Mouse (Mus musculus): ENCODE data around the gene Klc1. TPM values are rescaled to one million over a fixed set of nuclear protein-coding genes. Genes with fewer than 3 reads are reported as not detected.

The Klc1 gene
- polyA plus RNA-seq, 1 experiment from 2014 or later = 9.6 TPM

DNA sequence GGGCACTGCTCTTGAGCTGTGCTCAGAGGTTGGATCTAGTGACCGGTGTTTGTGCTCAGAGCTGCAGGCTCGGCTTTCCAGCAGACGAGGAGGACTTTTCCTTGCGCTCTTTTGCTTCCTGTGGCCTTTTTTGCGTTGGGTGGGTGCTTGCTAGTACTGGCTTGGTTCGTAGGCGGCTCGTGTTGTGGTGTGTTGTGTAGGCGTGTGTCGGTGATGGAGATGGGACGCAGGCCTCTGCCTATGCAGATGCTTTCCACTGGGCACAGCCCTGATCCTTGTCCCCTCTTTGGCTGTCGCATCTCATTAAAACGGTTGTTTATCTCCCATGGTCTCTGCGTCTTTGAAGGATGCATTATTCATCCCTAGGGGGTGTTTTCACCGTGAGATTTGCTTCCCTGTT, 16.2 kb downstream of the Klc1 start:
- 82% methylated on average over 15 of the region's 15 CpGs for WGBS (ENCODE audit: insufficient replicate concordance)
- TF ChIP-seq EP300 (IDR thresholded peaks at IDR 0.05; ENCODE audit: low read depth) (no peak), CTCF (IDR thresholded peaks at IDR 0.05; ENCODE audit: low read depth) (no peak)
- H3K27me3 ChIP-seq (ENCODE audit: insufficient read depth, low read length) = no peaks in the 10 kb centered on the region
- no peak overlapping the region for H3K4me2 ChIP-seq (ENCODE audit: low read depth, low read length)
- H3K27ac ChIP-seq (ENCODE audit: low read depth) = no peak overlapping the region
- no peaks in the 10 kb centered on the region for H3K4me1 ChIP-seq (ENCODE audit: insufficient read depth)
- H3K9ac ChIP-seq (replicated peaks) = no peak overlapping the region
- peaks cover 53% of the 10 kb centered on the region for H3K36me3 ChIP-seq (replicated peaks; ENCODE audit: insufficient read depth, low read length)
- no peak for ATAC-seq
- no peaks in the 10 kb centered on the region for H3K9me3 ChIP-seq (ENCODE audit: low read length)
- no peak for DNase-seq
- no peak overlapping the region for H3K4me3 ChIP-seq (ENCODE audit: low read depth, low read length)

- no peaks in the 10 kb centered on the region for H3K9me3 ChIP-seq (ENCODE audit: low read length)
- no peaks in the 10 kb centered on the region for H3K4me1 ChIP-seq (ENCODE audit: insufficient read depth)
- no peak overlapping the region for H3K4me3 ChIP-seq (ENCODE audit: low read depth, low read length)
- no peak for TF ChIP-seq CTCF (IDR thresholded peaks at IDR 0.05; ENCODE audit: low read depth)
- no peak for TF ChIP-seq EP300 (IDR thresholded peaks at IDR 0.05; ENCODE audit: low read depth)
- no peak for DNase-seq
- no peak overlapping the region for H3K4me2 ChIP-seq (ENCODE audit: low read depth, low read length)
- H3K27me3 ChIP-seq (ENCODE audit: insufficient read depth, low read length) = no peaks in the 10 kb centered on the region
- no peak overlapping the region for H3K9ac ChIP-seq (replicated peaks)
- H3K27ac ChIP-seq (ENCODE audit: low read depth) = no peak overlapping the region
- 71% methylated on average over 13 of the region's 13 CpGs for WGBS (ENCODE audit: insufficient replicate concordance)
- ATAC-seq = no peak
- peaks cover 70% of the 10 kb centered on the region for H3K36me3 ChIP-seq (replicated peaks; ENCODE audit: insufficient read depth, low read length)
Observed at GRCm38 (mm10) chr12:111777919-111778318, 19.3 kb downstream of the Klc1 start.

- Histone ChIP-seq H3K27ac (ENCODE audit: low read depth) (no peak overlapping the region), H3K4me3 (ENCODE audit: low read depth, low read length) (no peak overlapping the region), H3K9me3 (ENCODE audit: low read length) (no peaks in the 10 kb centered on the region), H3K27me3 (ENCODE audit: insufficient read depth, low read length) (no peaks in the 10 kb centered on the region), H3K9ac (replicated peaks) (no peak overlapping the region), H3K4me2 (ENCODE audit: low read depth, low read length) (no peak overlapping the region), H3K4me1 (ENCODE audit: insufficient read depth) (no peaks in the 10 kb centered on the region), H3K36me3 (replicated peaks; ENCODE audit: insufficient read depth, low read length) (peaks cover 60% of the 10 kb centered on the region)
- no peak for ATAC-seq
- 88% methylated on average over 1 of the region's 1 CpGs for WGBS (ENCODE audit: insufficient replicate concordance)
- DNase-seq = no peak
- TF ChIP-seq CTCF (IDR thresholded peaks at IDR 0.05; ENCODE audit: low read depth) (peak; percentile 44), EP300 (IDR thresholded peaks at IDR 0.05; ENCODE audit: low read depth) (no peak)
Observed at GRCm38 (mm10) chr12:111779544-111779943, 20.9 kb downstream of the Klc1 start.

GRCm38 (mm10) chr12:111785174-111785573, 26.5 kb downstream of the Klc1 start:
- Histone ChIP-seq H3K36me3 (replicated peaks; ENCODE audit: insufficient read depth, low read length) (peaks cover 63% of the 10 kb centered on the region), H3K4me1 (ENCODE audit: insufficient read depth) (peaks cover 4% of the 10 kb centered on the region), H3K27me3 (ENCODE audit: insufficient read depth, low read length) (no peaks in the 10 kb centered on the region), H3K9me3 (ENCODE audit: low read length) (no peaks in the 10 kb centered on the region), H3K4me3 (ENCODE audit: low read depth, low read length) (no peak overlapping the region), H3K9ac (replicated peaks) (no peak overlapping the region), H3K27ac (ENCODE audit: low read depth) (no peak overlapping the region), H3K4me2 (ENCODE audit: low read depth, low read length) (no peak overlapping the region)
- WGBS (ENCODE audit: insufficient replicate concordance) = 72% methylated on average over 14 of the region's 15 CpGs
- no peak for DNase-seq
- no peak for ATAC-seq
- no peak for TF ChIP-seq CTCF (IDR thresholded peaks at IDR 0.05; ENCODE audit: low read depth)

DNA sequence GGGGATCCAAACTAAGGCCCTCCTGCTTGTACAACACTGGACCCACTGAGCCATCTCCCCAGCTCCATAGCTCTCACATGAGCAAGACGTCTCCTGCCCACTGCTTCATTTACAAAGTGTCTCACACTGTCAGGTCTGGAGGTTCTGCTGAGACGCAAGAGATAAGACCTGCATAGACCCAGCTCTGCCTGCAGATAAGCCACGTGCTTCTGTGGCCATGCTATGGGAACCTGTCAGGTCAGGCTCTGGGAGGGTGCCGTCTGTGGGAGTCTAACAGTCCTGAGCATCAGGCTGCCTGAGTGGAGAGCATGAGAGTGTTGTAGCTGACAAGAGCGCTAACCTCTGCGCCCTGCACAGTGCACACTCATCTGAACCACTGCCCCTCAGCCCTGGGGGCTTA, 28.4 kb downstream of the Klc1 start:
- peaks cover 59% of the 10 kb centered on the region for H3K36me3 ChIP-seq (replicated peaks; ENCODE audit: insufficient read depth, low read length)
- H3K9ac ChIP-seq (replicated peaks) = no peak overlapping the region
- no peaks in the 10 kb centered on the region for H3K27me3 ChIP-seq (ENCODE audit: insufficient read depth, low read length)
- H3K27ac ChIP-seq (ENCODE audit: low read depth) = no peak overlapping the region
- peaks cover 4% of the 10 kb centered on the region for H3K4me1 ChIP-seq (ENCODE audit: insufficient read depth)
- DNase-seq (no peak), ATAC-seq (no peak)
- no peaks in the 10 kb centered on the region for H3K9me3 ChIP-seq (ENCODE audit: low read length)
- H3K4me3 ChIP-seq (ENCODE audit: low read depth, low read length) = no peak overlapping the region
- no peak overlapping the region for H3K4me2 ChIP-seq (ENCODE audit: low read depth, low read length)
- 65% methylated on average over 6 of the region's 6 CpGs for WGBS (ENCODE audit: insufficient replicate concordance)
- TF ChIP-seq CTCF (IDR thresholded peaks at IDR 0.05; ENCODE audit: low read depth) (no peak), EP300 (IDR thresholded peaks at IDR 0.05; ENCODE audit: low read depth) (no peak)

DNA sequence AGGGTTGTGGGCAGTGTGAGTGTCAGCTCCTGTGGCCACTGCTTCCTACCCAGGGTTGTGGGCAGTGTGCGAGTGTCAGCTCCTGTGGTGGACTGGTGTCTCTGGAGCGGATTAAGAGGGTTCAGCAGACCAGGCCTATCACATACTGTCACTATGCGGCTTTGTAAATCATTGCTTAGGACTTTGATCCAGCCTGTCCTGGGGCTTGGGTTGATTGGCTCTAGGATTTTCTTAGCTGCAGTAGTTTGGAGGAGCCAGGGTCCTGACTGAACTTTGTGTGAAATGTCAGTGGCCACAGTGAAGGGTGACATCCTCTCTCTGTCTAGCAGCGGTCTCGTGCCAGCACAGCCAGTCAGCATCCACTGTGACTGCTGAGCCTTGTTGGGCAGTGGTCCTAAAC, 31.4 kb downstream of the Klc1 start:
- TF ChIP-seq EP300 (IDR thresholded peaks at IDR 0.05; ENCODE audit: low read depth) = no peak
- no peak for TF ChIP-seq CTCF (IDR thresholded peaks at IDR 0.05; ENCODE audit: low read depth)
- Histone ChIP-seq H3K27me3 (ENCODE audit: insufficient read depth, low read length) (no peaks in the 10 kb centered on the region), H3K9me3 (ENCODE audit: low read length) (no peaks in the 10 kb centered on the region), H3K27ac (ENCODE audit: low read depth) (peak overlapping the region; percentile 90), H3K4me3 (ENCODE audit: low read depth, low read length) (no peak overlapping the region), H3K36me3 (replicated peaks; ENCODE audit: insufficient read depth, low read length) (peaks cover 68% of the 10 kb centered on the region), H3K4me1 (ENCODE audit: insufficient read depth) (peaks cover 4% of the 10 kb centered on the region), H3K9ac (replicated peaks) (no peak overlapping the region), H3K4me2 (ENCODE audit: low read depth, low read length) (no peak overlapping the region)
- no peak for DNase-seq
- 83% methylated on average over 5 of the region's 5 CpGs for WGBS (ENCODE audit: insufficient replicate concordance)
- ATAC-seq = peak; percentile 85

GRCm38 (mm10) chr12:111790631-111791030, 32.0 kb downstream of the Klc1 start:
- peaks cover 4% of the 10 kb centered on the region for H3K4me1 ChIP-seq (ENCODE audit: insufficient read depth)
- WGBS (ENCODE audit: insufficient replicate concordance) = 72% methylated on average over 7 of the region's 7 CpGs
- H3K9ac ChIP-seq (replicated peaks) = no peak overlapping the region
- TF ChIP-seq CTCF (IDR thresholded peaks at IDR 0.05; ENCODE audit: low read depth) (no peak), EP300 (IDR thresholded peaks at IDR 0.05; ENCODE audit: low read depth) (no peak)
- H3K27ac ChIP-seq (ENCODE audit: low read depth) = peak overlapping the region; percentile 90
- ATAC-seq (peak; percentile 87), DNase-seq (peak; percentile 36)
- H3K36me3 ChIP-seq (replicated peaks; ENCODE audit: insufficient read depth, low read length) = peaks cover 66% of the 10 kb centered on the region
- H3K4me3 ChIP-seq (ENCODE audit: low read depth, low read length) = no peak overlapping the region
- H3K9me3 ChIP-seq (ENCODE audit: low read length) = no peaks in the 10 kb centered on the region
- no peak overlapping the region for H3K4me2 ChIP-seq (ENCODE audit: low read depth, low read length)
- no peaks in the 10 kb centered on the region for H3K27me3 ChIP-seq (ENCODE audit: insufficient read depth, low read length)

All from liver, postnatal 0 days (tissue).